Mouse (Mus musculus): ENCODE data around the gene Srgap3. TPM values are rescaled to one million over a fixed set of nuclear protein-coding genes. Genes with fewer than 3 reads are reported as not detected.

The Srgap3 gene
- polyA plus RNA-seq, 1 experiment from 2014 or later, result 0.13 TPM

DNA sequence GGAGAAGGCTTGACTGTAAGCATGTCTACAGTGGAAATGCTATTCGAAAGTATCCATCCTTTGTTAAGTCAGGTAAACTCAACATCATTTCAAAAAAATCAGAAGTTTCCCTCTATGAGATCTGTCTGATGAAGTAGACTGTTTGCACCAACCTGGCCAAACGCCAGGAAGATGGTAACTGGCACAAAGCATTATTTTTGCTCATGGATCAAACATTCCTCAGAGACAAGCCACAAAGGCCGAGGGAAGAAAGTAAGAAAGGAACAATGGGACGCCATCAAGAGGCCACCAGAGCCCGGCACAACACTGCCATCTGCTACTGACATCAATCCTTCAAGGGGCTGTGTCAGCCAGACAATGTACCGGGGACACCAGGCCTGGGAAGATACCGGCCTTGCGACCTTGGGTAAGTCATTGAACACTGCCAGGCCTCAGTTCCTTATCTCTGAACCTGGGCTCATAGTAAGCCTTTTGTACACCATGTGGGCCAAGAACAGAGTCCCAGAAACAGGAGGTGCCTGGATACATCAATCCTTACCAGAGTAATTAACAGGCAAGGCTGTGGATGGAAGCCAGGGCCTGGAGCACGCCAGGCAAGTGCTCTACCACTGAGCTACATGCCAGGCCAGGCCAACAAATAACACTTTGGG lies 3.3 kb downstream of the Srgap3 start:
- H3K36me3 ChIP-seq (replicated peaks; ENCODE audit: insufficient read depth, low read length), result no peaks in the 10 kb centered on the region
- no peak overlapping the region for H3K4me2 ChIP-seq (ENCODE audit: low read depth, low read length)
- TF ChIP-seq CTCF (IDR thresholded peaks at IDR 0.05; ENCODE audit: low read depth) (no peak), EP300 (IDR thresholded peaks at IDR 0.05; ENCODE audit: low read depth) (no peak)
- peaks cover 7% of the 10 kb centered on the region for H3K4me1 ChIP-seq (ENCODE audit: insufficient read depth)
- ATAC-seq (no peak), DNase-seq (no peak)
- H3K27ac ChIP-seq (ENCODE audit: low read depth), result no peak overlapping the region
- no peak overlapping the region for H3K9ac ChIP-seq (replicated peaks)
- no peaks in the 10 kb centered on the region for H3K9me3 ChIP-seq (ENCODE audit: low read length)
- WGBS (ENCODE audit: insufficient replicate concordance), result 74% methylated on average over 9 of the region's 9 CpGs
- H3K4me3 ChIP-seq (ENCODE audit: low read depth, low read length), result no peak overlapping the region
- H3K27me3 ChIP-seq (ENCODE audit: insufficient read depth, low read length), result no peaks in the 10 kb centered on the region

DNA sequence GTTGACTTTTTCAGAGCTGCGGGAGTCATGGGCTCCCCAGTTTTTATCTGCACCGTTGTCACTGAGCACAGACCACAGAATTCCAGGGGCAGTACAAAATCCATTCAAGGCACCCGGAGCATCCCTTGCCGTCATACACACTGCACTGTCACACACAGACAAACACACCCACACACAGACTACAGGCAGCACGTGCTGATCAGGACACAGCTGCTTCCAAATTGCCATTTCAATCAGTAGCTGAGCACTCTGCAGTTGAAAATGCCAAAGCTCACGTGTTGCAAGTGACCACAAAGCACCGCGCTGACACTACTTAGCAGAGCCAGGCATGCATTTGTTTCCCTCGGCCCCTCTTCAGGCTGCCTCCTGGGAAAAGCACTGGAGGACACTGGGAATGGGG lies 7.8 kb downstream of the Srgap3 start:
- H3K9me3 ChIP-seq (ENCODE audit: low read length), result no peaks in the 10 kb centered on the region
- H3K27ac ChIP-seq (ENCODE audit: low read depth), result no peak overlapping the region
- 73% methylated on average over 9 of the region's 9 CpGs for WGBS (ENCODE audit: insufficient replicate concordance)
- DNase-seq (no peak), ATAC-seq (no peak)
- H3K9ac ChIP-seq (replicated peaks), result no peak overlapping the region
- H3K27me3 ChIP-seq (ENCODE audit: insufficient read depth, low read length), result no peaks in the 10 kb centered on the region
- H3K4me2 ChIP-seq (ENCODE audit: low read depth, low read length), result no peak overlapping the region
- H3K4me3 ChIP-seq (ENCODE audit: low read depth, low read length), result no peak overlapping the region
- no peak for TF ChIP-seq CTCF (IDR thresholded peaks at IDR 0.05; ENCODE audit: low read depth)
- H3K36me3 ChIP-seq (replicated peaks; ENCODE audit: insufficient read depth, low read length), result no peaks in the 10 kb centered on the region
- no peaks in the 10 kb centered on the region for H3K4me1 ChIP-seq (ENCODE audit: insufficient read depth)

DNA sequence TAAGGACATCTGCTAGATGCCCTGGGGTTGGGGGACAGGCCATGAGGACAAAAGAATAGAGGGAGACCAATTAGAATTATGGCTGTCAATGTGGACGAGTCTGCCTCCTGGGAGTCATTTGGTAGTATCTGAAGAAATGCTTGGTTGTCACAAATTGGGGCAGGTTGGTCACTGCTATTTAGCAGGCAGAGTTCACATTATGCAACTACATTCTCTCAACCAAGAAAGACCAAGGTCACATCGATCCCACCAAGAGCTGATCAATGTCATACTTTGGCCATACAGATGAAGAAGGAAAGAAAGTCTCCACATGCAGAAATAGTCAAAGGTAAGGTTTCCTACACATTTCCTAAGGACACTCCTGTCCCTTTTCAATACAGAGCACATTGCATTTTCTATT lies 9.3 kb downstream of the Srgap3 start:
- TF ChIP-seq CTCF (IDR thresholded peaks at IDR 0.05; ENCODE audit: low read depth) (no peak), EP300 (IDR thresholded peaks at IDR 0.05; ENCODE audit: low read depth) (no peak)
- Histone ChIP-seq H3K4me1 (ENCODE audit: insufficient read depth) (no peaks in the 10 kb centered on the region), H3K27me3 (ENCODE audit: insufficient read depth, low read length) (no peaks in the 10 kb centered on the region), H3K9ac (replicated peaks) (no peak overlapping the region), H3K36me3 (replicated peaks; ENCODE audit: insufficient read depth, low read length) (no peaks in the 10 kb centered on the region), H3K4me2 (ENCODE audit: low read depth, low read length) (no peak overlapping the region), H3K27ac (ENCODE audit: low read depth) (no peak overlapping the region), H3K4me3 (ENCODE audit: low read depth, low read length) (no peak overlapping the region), H3K9me3 (ENCODE audit: low read length) (no peaks in the 10 kb centered on the region)
- ATAC-seq (no peak), DNase-seq (no peak)
- WGBS (ENCODE audit: insufficient replicate concordance), result 53% methylated on average over 2 of the region's 2 CpGs

DNA sequence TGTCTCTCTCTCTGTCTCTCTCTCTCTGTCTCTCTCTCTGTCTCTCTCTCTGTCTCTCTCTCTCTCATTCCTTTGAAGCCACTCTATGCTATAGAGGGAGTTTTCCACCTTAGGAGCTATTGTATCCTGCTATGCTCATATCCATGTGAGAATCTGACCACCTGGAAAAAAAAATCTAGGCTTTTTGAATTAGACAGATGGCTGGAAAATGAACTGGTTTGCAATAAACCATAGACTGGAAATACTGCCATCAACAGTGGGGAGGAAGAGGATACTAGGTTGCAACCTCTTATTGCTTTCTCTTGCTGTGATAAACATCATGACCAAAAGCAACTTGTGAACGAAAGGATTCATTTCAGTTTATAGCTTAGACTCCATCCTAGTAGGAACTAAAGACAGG lies 12.6 kb downstream of the Srgap3 start:
- Histone ChIP-seq H3K4me3 (ENCODE audit: low read depth, low read length) (no peak overlapping the region), H3K36me3 (replicated peaks; ENCODE audit: insufficient read depth, low read length) (no peaks in the 10 kb centered on the region), H3K4me2 (ENCODE audit: low read depth, low read length) (no peak overlapping the region), H3K4me1 (ENCODE audit: insufficient read depth) (no peaks in the 10 kb centered on the region), H3K9me3 (ENCODE audit: low read length) (no peaks in the 10 kb centered on the region), H3K9ac (replicated peaks) (no peak overlapping the region), H3K27ac (ENCODE audit: low read depth) (no peak overlapping the region), H3K27me3 (ENCODE audit: insufficient read depth, low read length) (no peaks in the 10 kb centered on the region)
- 62% methylated on average over 1 of the region's 1 CpGs for WGBS (ENCODE audit: insufficient replicate concordance)
- no peak for ATAC-seq
- no peak for DNase-seq
- no peak for TF ChIP-seq CTCF (IDR thresholded peaks at IDR 0.05; ENCODE audit: low read depth)
- no peak for TF ChIP-seq EP300 (IDR thresholded peaks at IDR 0.05; ENCODE audit: low read depth)

DNA sequence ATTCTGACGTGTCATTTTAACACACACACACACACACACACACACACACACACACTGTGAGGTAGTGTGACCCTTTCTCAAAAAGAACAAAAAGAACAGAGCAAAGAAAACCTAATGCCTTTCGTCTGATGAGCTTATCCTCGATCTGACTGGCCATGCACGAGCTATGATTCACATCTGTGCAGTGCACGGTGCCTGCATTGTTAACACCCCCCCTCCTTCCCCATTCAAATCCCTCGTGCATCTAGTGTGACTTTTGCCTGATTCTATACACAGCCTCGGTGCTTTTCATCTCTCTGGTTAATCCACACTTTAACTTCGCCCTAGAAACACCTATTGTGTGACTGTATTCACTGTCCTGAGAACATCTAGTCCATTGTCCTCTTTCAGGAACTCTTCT lies 14.5 kb downstream of the Srgap3 start:
- 61% methylated on average over 8 of the region's 8 CpGs for WGBS (ENCODE audit: insufficient replicate concordance)
- Histone ChIP-seq H3K4me3 (ENCODE audit: low read depth, low read length) (no peak overlapping the region), H3K36me3 (replicated peaks; ENCODE audit: insufficient read depth, low read length) (no peaks in the 10 kb centered on the region), H3K9me3 (ENCODE audit: low read length) (no peaks in the 10 kb centered on the region), H3K27ac (ENCODE audit: low read depth) (no peak overlapping the region), H3K4me1 (ENCODE audit: insufficient read depth) (no peaks in the 10 kb centered on the region), H3K9ac (replicated peaks) (no peak overlapping the region), H3K27me3 (ENCODE audit: insufficient read depth, low read length) (no peaks in the 10 kb centered on the region), H3K4me2 (ENCODE audit: low read depth, low read length) (no peak overlapping the region)
- ATAC-seq (no peak), DNase-seq (no peak)
- no peak for TF ChIP-seq EP300 (IDR thresholded peaks at IDR 0.05; ENCODE audit: low read depth)
- TF ChIP-seq CTCF (IDR thresholded peaks at IDR 0.05; ENCODE audit: low read depth), result no peak

DNA sequence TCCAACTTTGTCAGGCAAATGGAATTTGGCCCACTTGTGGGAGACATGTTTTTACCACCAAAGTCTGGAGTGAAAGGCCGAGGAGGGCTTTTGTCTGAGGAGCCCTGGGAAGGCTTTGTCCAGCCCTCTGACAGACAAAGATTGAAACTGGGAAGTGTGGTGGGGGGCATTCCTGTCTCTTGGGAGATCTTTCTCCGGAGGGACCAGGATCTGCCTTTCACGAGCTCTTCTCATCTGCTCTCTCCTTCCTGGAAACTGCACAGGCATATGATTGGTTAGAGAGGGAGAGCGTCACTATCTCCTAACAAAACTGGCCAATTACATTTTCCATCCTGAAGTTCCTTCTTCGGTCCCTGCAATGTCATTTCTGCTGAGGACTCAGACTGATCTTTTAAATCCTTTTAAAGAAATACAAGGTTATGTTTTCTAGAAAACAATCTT lies 17.0 kb downstream of the Srgap3 start:
- Histone ChIP-seq H3K4me1 (ENCODE audit: insufficient read depth) (no peaks in the 10 kb centered on the region), H3K27me3 (ENCODE audit: insufficient read depth, low read length) (no peaks in the 10 kb centered on the region), H3K27ac (ENCODE audit: low read depth) (no peak overlapping the region), H3K9ac (replicated peaks) (no peak overlapping the region), H3K9me3 (ENCODE audit: low read length) (no peaks in the 10 kb centered on the region), H3K4me2 (ENCODE audit: low read depth, low read length) (no peak overlapping the region), H3K4me3 (ENCODE audit: low read depth, low read length) (no peak overlapping the region), H3K36me3 (replicated peaks; ENCODE audit: insufficient read depth, low read length) (no peaks in the 10 kb centered on the region)
- ATAC-seq (no peak), DNase-seq (no peak)
- WGBS (ENCODE audit: insufficient replicate concordance), result 51% methylated on average over 5 of the region's 5 CpGs
- no peak for TF ChIP-seq CTCF (IDR thresholded peaks at IDR 0.05; ENCODE audit: low read depth)

Data from liver, postnatal 0 days (tissue).